Mouse (Mus musculus) kidney, embryonic 14.5 days (tissue): Measurements from ENCODE around the gene Olfr447. TPM values are rescaled to one million over a fixed set of nuclear protein-coding genes. Genes with fewer than 3 reads are reported as not detected.

Experiments used
- ATAC-seq: fragments of 200-750 bp; cut with Nextera tagmentation; 2 replicates; pipeline ENCODE4 v1.8.0; 2017; ENCODE audit warnings: moderate number of reproducible peaks, mild to moderate bottlenecking, moderate TSS enrichment, moderate library complexity; ENCODE audit not compliant: low FRiP score, low TSS enrichment
- H3K27ac ChIP-seq: fragments of 300-500 bp; sonication (generic); 2 replicates; pipeline ENCODE4 v1.5.1; 2014; ENCODE audit warnings: low read depth, mild to moderate bottlenecking, low read length, moderate library complexity, mixed read lengths
- H3K27me3 ChIP-seq: fragments of 300-500 bp; sonication (generic); 2 replicates; pipeline ENCODE4 v1.6.1; 2014; ENCODE audit warnings: mild to moderate bottlenecking, low read length; ENCODE audit not compliant: control insufficient read depth, insufficient read depth
- H3K36me3 ChIP-seq: fragments of 300-500 bp; sonication (generic); 2 replicates; pipeline ENCODE4 v1.6.1; 2014; ENCODE audit warnings: low read length, mixed read lengths; ENCODE audit not compliant: control insufficient read depth, insufficient read depth
- H3K4me1 ChIP-seq: fragments of 300-500 bp; sonication (generic); 2 replicates; pipeline ENCODE4 v1.6.1; 2014; ENCODE audit warnings: low read length, mixed read lengths; ENCODE audit not compliant: control insufficient read depth, insufficient read depth
- H3K4me2 ChIP-seq: fragments of 300-500 bp; sonication (generic); replicated peaks from 2 replicates; pipeline ENCODE4 v1.6.1; 2014; ENCODE audit warnings: low read depth, mild to moderate bottlenecking, low read length
- H3K4me3 ChIP-seq: fragments of 300-500 bp; sonication (generic); 2 replicates; pipeline ENCODE4 v1.5.1; 2014; ENCODE audit warnings: mild to moderate bottlenecking, low read length
- H3K9ac ChIP-seq: fragments of 300-500 bp; sonication (generic); 2 replicates; pipeline ENCODE4 v1.6.1; 2014; ENCODE audit warnings: low read depth, mild to moderate bottlenecking, low read length, moderate library complexity
- H3K9me3 ChIP-seq: fragments of 300-500 bp; sonication (generic); 2 replicates; pipeline ENCODE4 v1.6.1; 2016; ENCODE audit warnings: low read length; ENCODE audit not compliant: control insufficient read depth
- WGBS: fragments of 180-500 bp; shearing (Covaris S2); extraction: QIAGEN DNeasy Blood & Tissue Kit; methylation state at CpG from one replicate; pipeline ENCODE4 v1.1.7; 2014; 5-methylcytosine and 5-hydroxymethylcytosine counted together
- polyA plus RNA-seq: library from polyadenylated mRNA; unstranded; fragments of >200 nt; fragmentation: Nextera tagmentation; extraction: Ambion mirVana; gene quantifications from 2 replicates; pipeline ENCODE4 v1.2.1, GENCODE M21; 2014

The Olfr447 gene
- polyA plus RNA-seq: not detected in 2 replicates

DNA sequence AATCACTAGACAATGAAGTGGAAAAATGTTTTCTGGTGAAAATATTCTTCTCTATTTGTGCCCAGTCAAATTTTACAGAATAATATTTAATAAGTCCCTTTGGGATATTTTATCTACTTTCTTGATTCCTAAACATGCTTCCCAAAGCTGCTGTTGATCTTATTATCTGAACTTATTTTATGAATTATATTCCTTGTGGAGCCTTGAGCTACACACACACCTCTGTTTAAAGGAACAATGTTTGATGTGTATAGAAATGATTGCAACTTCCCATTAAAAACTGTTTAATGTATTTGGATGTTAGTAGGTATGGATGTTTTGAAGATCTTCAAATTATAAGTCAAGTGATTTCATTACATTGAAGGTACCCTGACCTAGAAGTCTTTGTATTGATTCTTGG lies at the start of gene Olfr447:
Gene Olfr447 (plus strand): TSS at position 301 of the 400 bp plus-strand sequence.
- ATAC-seq: no peak
- H3K4me2 ChIP-seq: no peak within 1 kb of the TSS
- no peaks in the 10 kb centered on the region for H3K36me3 ChIP-seq
- no peak within 1 kb of the TSS for H3K9ac ChIP-seq
- H3K4me1 ChIP-seq: no peaks in the 10 kb centered on the region
- H3K27ac ChIP-seq: no peak within 1 kb of the TSS
- H3K27me3 ChIP-seq: no peaks in the 10 kb centered on the region
- no peaks in the 10 kb centered on the region for H3K9me3 ChIP-seq
- no peak within 1 kb of the TSS for H3K4me3 ChIP-seq

DNA sequence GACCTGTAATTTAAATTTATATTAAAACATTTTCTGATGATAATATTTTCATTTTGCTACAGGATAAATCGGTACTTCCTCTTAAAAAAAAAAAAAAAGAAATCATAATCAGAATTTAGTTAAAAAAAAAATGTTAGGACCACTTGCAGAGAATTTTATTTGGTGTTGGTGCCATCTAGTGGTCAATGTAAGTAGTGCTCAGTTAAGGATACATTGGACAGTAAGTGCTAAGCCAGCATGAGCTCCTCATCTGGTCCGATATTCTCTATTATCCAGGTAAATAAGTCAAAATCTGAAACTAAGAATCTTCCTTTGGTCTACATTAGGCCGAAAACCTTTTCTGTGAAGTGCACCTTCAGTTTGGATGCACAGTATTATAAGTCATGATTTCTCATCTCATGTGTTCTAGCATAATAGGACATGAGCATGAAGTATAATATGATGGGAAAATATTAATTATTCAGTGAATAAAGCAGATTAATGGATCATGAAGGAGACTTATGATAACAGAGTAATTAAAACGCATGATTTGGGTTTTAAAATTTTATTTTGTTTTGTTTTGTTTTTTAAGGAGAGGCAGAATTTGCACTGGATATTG lies 48.4 kb upstream of the Olfr447 start:
- no peak for ATAC-seq
- H3K4me2 ChIP-seq: no peak overlapping the region
- 16% methylated on average over 4 of the region's 4 CpGs for WGBS

DNA sequence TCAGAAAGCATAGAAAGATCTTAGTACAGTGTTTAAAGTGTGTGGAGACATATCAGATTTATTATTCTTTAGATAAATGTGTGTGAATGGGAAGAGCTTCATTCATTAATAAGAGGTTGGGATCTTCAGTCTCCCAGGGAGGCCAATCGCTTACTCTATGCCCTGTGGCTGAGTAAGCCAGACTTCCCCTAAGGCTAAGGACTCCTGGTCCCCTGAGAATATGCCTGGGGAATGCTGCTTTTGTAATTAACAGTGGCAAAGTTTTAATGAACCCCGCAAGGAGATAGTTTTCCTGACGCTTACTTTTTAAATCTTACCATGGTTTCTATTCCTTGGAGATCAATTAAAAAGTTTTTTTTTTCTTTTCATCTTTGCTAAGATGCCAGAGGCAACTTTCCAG lies 39.0 kb upstream of the Olfr447 start:
- WGBS: 86% methylated on average over 3 of the region's 3 CpGs
- H3K4me3 ChIP-seq: no peak overlapping the region
- no peaks in the 10 kb centered on the region for H3K36me3 ChIP-seq
- ATAC-seq: no peak
- no peaks in the 10 kb centered on the region for H3K27me3 ChIP-seq
- H3K9ac ChIP-seq: no peak overlapping the region
- no peaks in the 10 kb centered on the region for H3K4me1 ChIP-seq
- H3K4me2 ChIP-seq: no peak overlapping the region
- no peaks in the 10 kb centered on the region for H3K9me3 ChIP-seq
- no peak overlapping the region for H3K27ac ChIP-seq

More for the DNA sequence above, 48.4 kb upstream of the Olfr447 start:
- Histone ChIP-seq H3K9me3 (no peaks in the 10 kb centered on the region), H3K27ac (no peak overlapping the region), H3K9ac (no peak overlapping the region), H3K27me3 (no peaks in the 10 kb centered on the region), H3K36me3 (no peaks in the 10 kb centered on the region), H3K4me1 (no peaks in the 10 kb centered on the region), H3K4me3 (no peak overlapping the region)

GRCm38 (mm10) chr6:42876323-42876722 lies 32.4 kb upstream of the Olfr447 start:
- no peak overlapping the region for H3K27ac ChIP-seq
- H3K4me2 ChIP-seq: no peak overlapping the region
- ATAC-seq: no peak

DNA sequence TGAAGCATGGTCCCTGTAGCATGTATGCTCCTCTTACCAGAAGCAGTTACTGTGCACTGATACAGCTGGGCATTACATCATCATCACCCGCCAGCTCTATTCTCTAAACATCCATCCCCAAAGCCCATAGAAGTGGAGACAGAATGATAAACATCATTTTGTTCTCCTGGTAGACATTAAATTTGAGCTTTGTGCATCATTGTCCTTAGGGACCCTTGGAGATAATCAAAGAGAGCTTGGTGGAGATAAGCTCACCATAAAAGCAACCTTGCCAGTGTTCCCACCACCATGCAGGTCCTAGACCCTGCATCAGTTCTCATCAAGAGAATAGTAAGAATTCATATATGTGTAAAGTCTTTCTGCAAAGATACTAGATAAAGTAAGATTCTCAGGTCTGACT lies 18.5 kb upstream of the Olfr447 start, which contains the start of gene Olfr448:
Gene Olfr448 (plus strand): TSS at position 301 of the 400 bp plus-strand sequence.
- no peak for ATAC-seq
- 84% methylated on average over 1 of the region's 1 CpGs for WGBS

More at GRCm38 (mm10) chr6:42876323-42876722, 32.4 kb upstream of the Olfr447 start:
- H3K9me3 ChIP-seq: no peaks in the 10 kb centered on the region
- H3K36me3 ChIP-seq: no peaks in the 10 kb centered on the region
- H3K27me3 ChIP-seq: no peaks in the 10 kb centered on the region
- H3K9ac ChIP-seq: no peak overlapping the region
- no peak overlapping the region for H3K4me3 ChIP-seq
- H3K4me1 ChIP-seq: no peaks in the 10 kb centered on the region

GRCm38 (mm10) chr6:42900345-42900744 lies 8.3 kb upstream of the Olfr447 start:
- no peaks in the 10 kb centered on the region for H3K27me3 ChIP-seq
- H3K27ac ChIP-seq: no peak overlapping the region
- no peaks in the 10 kb centered on the region for H3K36me3 ChIP-seq
- no peaks in the 10 kb centered on the region for H3K4me1 ChIP-seq
- no peak overlapping the region for H3K9ac ChIP-seq
- no peak overlapping the region for H3K4me3 ChIP-seq
- ATAC-seq: no peak
- no peaks in the 10 kb centered on the region for H3K9me3 ChIP-seq
- H3K4me2 ChIP-seq: no peak overlapping the region
- 54% methylated on average over 1 of the region's 1 CpGs for WGBS

More for the DNA sequence above, 18.5 kb upstream of the Olfr447 start, which contains the start of gene Olfr448:
- Histone ChIP-seq H3K9me3 (no peaks in the 10 kb centered on the region), H3K4me2 (no peak within 1 kb of the TSS), H3K4me1 (no peaks in the 10 kb centered on the region), H3K9ac (no peak within 1 kb of the TSS), H3K27me3 (no peaks in the 10 kb centered on the region), H3K4me3 (no peak within 1 kb of the TSS), H3K36me3 (no peaks in the 10 kb centered on the region), H3K27ac (no peak within 1 kb of the TSS)

GRCm38 (mm10) chr6:42921077-42921476 lies 12.4 kb downstream of the Olfr447 start, which contains the start of gene Olfr446:
TSS of gene Olfr446 (plus strand) at chr6:42921377.
- H3K9me3 ChIP-seq: no peaks in the 10 kb centered on the region
- no peaks in the 10 kb centered on the region for H3K4me1 ChIP-seq
- H3K9ac ChIP-seq: no peak within 1 kb of the TSS
- ATAC-seq: no peak
- no peak within 1 kb of the TSS for H3K27ac ChIP-seq
- no peaks in the 10 kb centered on the region for H3K27me3 ChIP-seq
- 61% methylated on average over 2 of the region's 2 CpGs for WGBS
- no peak within 1 kb of the TSS for H3K4me3 ChIP-seq
- no peaks in the 10 kb centered on the region for H3K36me3 ChIP-seq
- no peak within 1 kb of the TSS for H3K4me2 ChIP-seq

DNA sequence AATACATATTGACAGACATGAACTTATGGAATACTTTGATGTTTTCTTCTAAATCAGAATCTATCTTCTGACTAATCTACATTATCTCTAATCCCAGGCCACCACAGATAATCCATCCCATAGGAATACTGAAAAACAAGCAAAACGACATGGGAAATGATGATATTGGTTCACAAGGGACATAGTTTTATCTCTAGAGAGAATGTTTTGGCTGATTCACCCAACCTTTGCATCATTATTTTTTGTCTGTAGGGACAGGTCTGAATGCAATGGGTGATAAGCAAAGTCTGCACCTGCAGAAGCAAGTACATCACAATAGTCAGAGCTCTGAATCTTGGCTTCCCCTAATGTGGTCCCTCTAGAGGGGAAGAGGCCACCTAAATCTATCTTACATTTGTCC lies 40.1 kb downstream of the Olfr447 start, which contains the start of gene Olfr444:
Gene Olfr444 (plus strand): TSS at position 301 of the 400 bp plus-strand sequence.
- no peak within 1 kb of the TSS for H3K9ac ChIP-seq
- H3K4me2 ChIP-seq: no peak within 1 kb of the TSS
- H3K4me1 ChIP-seq: no peaks in the 10 kb centered on the region
- no peak within 1 kb of the TSS for H3K27ac ChIP-seq
- no peaks in the 10 kb centered on the region for H3K9me3 ChIP-seq
- no peak within 1 kb of the TSS for H3K4me3 ChIP-seq
- no peak for ATAC-seq
- 74% methylated on average over 1 of the region's 1 CpGs for WGBS
- no peaks in the 10 kb centered on the region for H3K36me3 ChIP-seq
- no peaks in the 10 kb centered on the region for H3K27me3 ChIP-seq
